Comparison of ENCODE assay signal across 8 mouse cellular contexts in genomic region chr6:40689180-40689579, GRCm38 (mm10).
DNase-seq lines count a peak whose midpoint lies in the region; ATAC-seq lines count a peak whose summit lies in the region.

No protein-coding gene starts in this region.

- H3K27me3 ChIP-seq in liver, embryonic 11.5 days (replicated peaks; ENCODE audit: control insufficient read depth, insufficient read depth, low read length), result no peaks in the 10 kb centered on the region
- H3K27me3 ChIP-seq in liver, embryonic 12.5 days (replicated peaks), result no peaks in the 10 kb centered on the region
- H3K27me3 ChIP-seq in forebrain, embryonic 15.5 days, result no peaks in the 10 kb centered on the region
- no peaks in the 10 kb centered on the region for H3K27me3 ChIP-seq in limb, embryonic 13.5 days
- H3K27me3 ChIP-seq in neural tube, embryonic 11.5 days (ENCODE audit: control insufficient read depth, insufficient read depth, low read length), result no peaks in the 10 kb centered on the region

- no peak overlapping the region for H3K4me2 ChIP-seq in liver, embryonic 11.5 days
- no peak overlapping the region for H3K4me2 ChIP-seq in liver, embryonic 12.5 days
- no peak overlapping the region for H3K4me2 ChIP-seq in forebrain, embryonic 15.5 days (replicated peaks)
- no peak overlapping the region for H3K4me2 ChIP-seq in limb, embryonic 13.5 days (replicated peaks)
- H3K4me2 ChIP-seq in neural tube, embryonic 11.5 days (ENCODE audit: low read depth), result no peak overlapping the region

- H3K4me3 ChIP-seq in liver, embryonic 11.5 days (ENCODE audit: low read depth, low read length), result no peak overlapping the region
- no peak overlapping the region for H3K4me3 ChIP-seq in liver, embryonic 12.5 days
- H3K4me3 ChIP-seq in forebrain, embryonic 15.5 days, result no peak overlapping the region
- no peak overlapping the region for H3K4me3 ChIP-seq in limb, embryonic 13.5 days
- no peak overlapping the region for H3K4me3 ChIP-seq in neural tube, embryonic 11.5 days (ENCODE audit: low read depth, low read length)

- no peak overlapping the region for H3K27ac ChIP-seq in liver, embryonic 11.5 days (ENCODE audit: low read depth, low read length)
- no peak overlapping the region for H3K27ac ChIP-seq in liver, embryonic 12.5 days
- H3K27ac ChIP-seq in forebrain, embryonic 15.5 days (replicated peaks), result no peak overlapping the region
- H3K27ac ChIP-seq in limb, embryonic 13.5 days, result no peak overlapping the region
- no peak overlapping the region for H3K27ac ChIP-seq in neural tube, embryonic 11.5 days (ENCODE audit: low read depth, low read length)

- no peak for DNase-seq in liver, embryonic 11.5 days (ENCODE audit: low spot score)
- DNase-seq in c-Kit-positive CD71-positive TER-119-negative erythroid progenitor cells, embryonic 14.5 days (ENCODE audit: low read depth), result peak; percentile 44
- DNase-seq in kidney, adult 18-20 months, result peak; percentile 8
- DNase-seq in neural tube, embryonic 11.5 days (ENCODE audit: low spot score), result peak; percentile 34
- DNase-seq in spleen, adult 18-20 months, result no peak

- no peak overlapping the region for H3K9ac ChIP-seq in liver, embryonic 11.5 days (ENCODE audit: low read depth, low read length)
- no peak overlapping the region for H3K9ac ChIP-seq in liver, embryonic 12.5 days
- no peak overlapping the region for H3K9ac ChIP-seq in forebrain, embryonic 15.5 days (replicated peaks)
- H3K9ac ChIP-seq in limb, embryonic 13.5 days, result no peak overlapping the region
- no peak overlapping the region for H3K9ac ChIP-seq in neural tube, embryonic 11.5 days (ENCODE audit: low read length)

- ATAC-seq in liver, embryonic 11.5 days (replicated peaks; ENCODE audit: low FRiP score), result 0 out of 2 replicates have a peak, but pooled peaks have one; percentile 34
- no peak for ATAC-seq in liver, embryonic 12.5 days
- peak; percentile 73 for ATAC-seq in forebrain, embryonic 15.5 days (replicated peaks)
- ATAC-seq in limb, embryonic 13.5 days (ENCODE audit: low FRiP score, low read depth), result peak; percentile 51; the same call in 1 of the 2 replicates
- ATAC-seq in neural tube, embryonic 11.5 days (ENCODE audit: insufficient read depth, low FRiP score, low TSS enrichment), result peak; percentile 60; the same call in 1 of the 2 replicates

- 5% methylated on average over 5 of the region's 5 CpGs for WGBS in liver, embryonic 11.5 days
- WGBS in liver, embryonic 12.5 days (ENCODE audit: insufficient replicate concordance), result 7% methylated on average over 5 of the region's 5 CpGs
- 8% methylated on average over 5 of the region's 5 CpGs for WGBS in forebrain, embryonic 15.5 days
- 9% methylated on average over 5 of the region's 5 CpGs for WGBS in limb, embryonic 13.5 days
- WGBS in neural tube, embryonic 11.5 days, result 15% methylated on average over 5 of the region's 5 CpGs

- no peaks in the 10 kb centered on the region for H3K9me3 ChIP-seq in liver, embryonic 11.5 days (ENCODE audit: control insufficient read depth, low read length)
- H3K9me3 ChIP-seq in liver, embryonic 12.5 days (replicated peaks), result no peaks in the 10 kb centered on the region
- no peaks in the 10 kb centered on the region for H3K9me3 ChIP-seq in forebrain, embryonic 15.5 days
- no peaks in the 10 kb centered on the region for H3K9me3 ChIP-seq in limb, embryonic 13.5 days
- H3K9me3 ChIP-seq in neural tube, embryonic 11.5 days (ENCODE audit: control insufficient read depth, low read length), result no peaks in the 10 kb centered on the region

- H3K36me3 ChIP-seq in liver, embryonic 11.5 days (ENCODE audit: control insufficient read depth, insufficient read depth, low read length), result no peaks in the 10 kb centered on the region
- H3K36me3 ChIP-seq in liver, embryonic 12.5 days, result no peaks in the 10 kb centered on the region
- no peaks in the 10 kb centered on the region for H3K36me3 ChIP-seq in forebrain, embryonic 15.5 days
- no peaks in the 10 kb centered on the region for H3K36me3 ChIP-seq in limb, embryonic 13.5 days
- no peaks in the 10 kb centered on the region for H3K36me3 ChIP-seq in neural tube, embryonic 11.5 days (ENCODE audit: control insufficient read depth, insufficient read depth, low read length)

- H3K4me1 ChIP-seq in liver, embryonic 11.5 days (replicated peaks; ENCODE audit: control insufficient read depth, insufficient read depth, low read length), result no peaks in the 10 kb centered on the region
- H3K4me1 ChIP-seq in liver, embryonic 12.5 days, result no peaks in the 10 kb centered on the region
- no peaks in the 10 kb centered on the region for H3K4me1 ChIP-seq in forebrain, embryonic 15.5 days
- no peaks in the 10 kb centered on the region for H3K4me1 ChIP-seq in limb, embryonic 13.5 days
- H3K4me1 ChIP-seq in neural tube, embryonic 11.5 days (ENCODE audit: control insufficient read depth, insufficient read depth, low read length), result no peaks in the 10 kb centered on the region

Comparison
In these comparisons a context has a peak if more than half of its experiments do, and no peak if none do; other contexts are left out.
1. DNase-seq: peak in c-Kit-positive CD71-positive TER-119-negative erythroid progenitor cells, embryonic 14.5 days (single experiment), kidney, adult 18-20 months (single experiment) and neural tube, embryonic 11.5 days (single experiment); none in liver, embryonic 11.5 days (single experiment) and spleen, adult 18-20 months (0 of 2).